Mouse (Mus musculus) MEL (cell line): Measurements from ENCODE around the gene Frmd5.

ENCODE experiments used
- BHLHE40 ChIP-seq: IDR thresholded peaks from 2 replicates; pipeline ENCODE4 v1.6.1; 2012; ENCODE audit warnings: low read depth, mild to moderate bottlenecking, inconsistent platforms, low read length, improper control_type of control experiment, borderline replicate concordance
- CHD1 ChIP-seq: IDR thresholded peaks from 2 replicates; pipeline ENCODE4 v1.6.1; 2012; ENCODE audit warnings: low read depth, mild to moderate bottlenecking, inconsistent platforms, low read length, improper control_type of control experiment
- E2F4 ChIP-seq: IDR thresholded peaks from 2 replicates; pipeline ENCODE4 v1.6.1; 2011; ENCODE audit warnings: low read depth, low read length, improper control_type of control experiment, borderline replicate concordance
- JUND ChIP-seq: IDR thresholded peaks from 2 replicates; pipeline ENCODE4 v1.6.1; 2011; ENCODE audit warnings: low read depth, mild to moderate bottlenecking, improper control_type of control experiment, low read length
- KAT2A ChIP-seq: conservative IDR thresholded peaks from 2 replicates; pipeline ENCODE4 v1.6.1; 2012; ENCODE audit warnings: low read depth, low read length, improper control_type of control experiment, inconsistent platforms
- MAZ ChIP-seq: IDR thresholded peaks from 2 replicates; pipeline ENCODE4 v1.6.1; 2012; ENCODE audit warnings: low read depth, mild to moderate bottlenecking, inconsistent platforms, low read length, improper control_type of control experiment
- POLR2A ChIP-seq, 2 experiments: IDR thresholded peaks; 2 replicates each; pipeline ENCODE4 v1.6.1; 2011 to 2012; ENCODE audit warnings: low read length in 2 of 2, mild to moderate bottlenecking in 2 of 2, control low read depth in 1 of 2, improper control_type of control experiment in 1 of 2, low read depth in 1 of 2, moderate library complexity in 1 of 2; ENCODE audit not compliant: control insufficient read depth in 1 of 2, insufficient read depth in 1 of 2, poor library complexity in 1 of 2
- SIN3A ChIP-seq: IDR thresholded peaks from 2 replicates; pipeline ENCODE4 v1.6.1; 2012; ENCODE audit warnings: low read length, improper control_type of control experiment, inconsistent platforms
- SMC3 ChIP-seq: IDR thresholded peaks from 2 replicates; pipeline ENCODE4 v1.6.1; 2011; ENCODE audit warnings: low read depth, low read length, improper control_type of control experiment
- TAL1 ChIP-seq: IDR thresholded peaks from 2 replicates; pipeline ENCODE4 v1.6.1; 2012; ENCODE audit warnings: mild to moderate bottlenecking, inconsistent platforms, low read length, moderate library complexity, mixed read lengths
- TCF12 ChIP-seq: IDR thresholded peaks from 2 replicates; pipeline ENCODE4 v1.6.1; 2014; ENCODE audit warnings: low read depth, mild to moderate bottlenecking, inconsistent platforms, low read length, improper control_type of control experiment, moderate library complexity
- ZC3H11A ChIP-seq: IDR thresholded peaks from 2 replicates; pipeline ENCODE4 v1.6.1; 2012; ENCODE audit warnings: low read depth, mild to moderate bottlenecking, inconsistent platforms, low read length, improper control_type of control experiment

DNA sequence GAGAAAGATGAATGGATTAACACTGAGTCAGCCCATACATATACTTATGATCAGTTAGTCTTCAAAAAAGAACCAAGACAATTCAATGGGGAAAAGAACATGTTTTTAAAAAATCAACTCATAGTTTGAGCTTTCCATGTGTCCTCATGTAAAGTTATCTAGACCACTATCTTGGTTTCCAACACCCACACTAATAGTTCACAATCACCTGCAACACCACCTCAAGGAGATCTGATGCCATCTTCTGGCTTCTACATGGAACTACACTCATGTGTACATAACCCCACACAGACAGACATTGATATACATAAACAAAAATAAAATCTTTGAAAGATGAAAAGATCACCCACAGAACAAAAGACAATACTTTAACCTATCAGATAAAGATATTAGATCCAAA lies 17.1 kb downstream of the Frmd5 start:
- TF ChIP-seq SMC3 (peak; percentile 25), SIN3A (no peak), CHD1 (no peak), MAZ (no peak), TAL1 (no peak), TCF12 (no peak), E2F4 (no peak), KAT2A (no peak), POLR2A (IDR thresholded peaks at IDR 0.05; ENCODE audit: control insufficient read depth in 1 of 2, insufficient read depth in 1 of 2, low read depth in 1 of 2, low read length in 2 of 2, poor library complexity in 1 of 2) (no peak), JUND (no peak), ZC3H11A (no peak), BHLHE40 (no peak)
